Comparison of ENCODE assay signal across 20 mouse cellular contexts in the genomic region with DNA sequence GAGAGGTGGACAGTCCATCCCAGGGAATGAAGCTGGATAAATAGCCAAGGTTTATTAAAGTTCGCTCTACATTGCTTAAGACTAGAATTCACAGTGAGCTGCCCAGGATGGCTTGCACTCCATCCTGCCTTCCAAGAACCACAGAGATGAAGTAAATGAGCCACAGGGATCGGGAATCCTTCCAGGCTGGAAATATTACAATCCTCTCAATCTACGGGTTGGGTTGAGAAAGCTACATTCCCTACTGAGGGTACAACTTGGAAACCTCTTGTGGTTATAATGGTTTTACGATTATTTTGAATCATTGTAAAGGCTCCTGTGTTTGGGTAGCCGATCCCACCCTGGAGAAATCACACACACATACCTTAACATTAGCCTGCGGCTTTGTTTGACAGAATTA.
DNase-seq lines count a peak whose midpoint lies in the region; ATAC-seq and TF ChIP-seq lines count a peak whose summit lies in the region.
"Had no signal": no experiment of that assay in that cellular context is flagged by ENCODE, and none has a peak within 500 bp of the region (broad histone marks: within the 10 kb centered on the region; RNA-seq: fewer than 3 reads in every experiment).

No protein-coding gene starts in this region.

- intact Hi-C loops in heart, postnatal 36 days (cut with DNase I): no loop called here
- intact Hi-C loops in left cerebral cortex, adult 2 months (cut with DNase I): no loop called here

- H3K9me3 ChIP-seq in embryonic facial prominence, embryonic 13.5 days: no peaks in the 10 kb centered on the region
- H3K9me3 ChIP-seq in embryonic facial prominence, embryonic 10.5 days: no peaks in the 10 kb centered on the region
- no peaks in the 10 kb centered on the region for H3K9me3 ChIP-seq in embryonic facial prominence, embryonic 14.5 days (ENCODE audit: control insufficient read depth, low read length)
- H3K9me3 ChIP-seq: hindbrain, embryonic 12.5 days; hindbrain, embryonic 15.5 days had no signal

- H3K9ac ChIP-seq in embryonic facial prominence, embryonic 13.5 days: no peak overlapping the region
- no peak overlapping the region for H3K9ac ChIP-seq in embryonic facial prominence, embryonic 14.5 days (ENCODE audit: low read depth, low read length)
- H3K9ac ChIP-seq: forebrain, postnatal 0 days; hindbrain, embryonic 12.5 days; hindbrain, embryonic 15.5 days had no signal

- no peak for DNase-seq in embryonic facial prominence, embryonic 10.5 days (ENCODE audit: low spot score)
- DNase-seq in embryonic facial prominence, embryonic 14.5 days (ENCODE audit: low spot score): peak; percentile 75
- peak; percentile 97 for DNase-seq in fibroblast of lung, adult 2 months (ENCODE audit: low read depth)
- DNase-seq in heart, postnatal 36 days: no peak
- DNase-seq in left cerebral cortex, adult 2 months (ENCODE audit: extremely low spot score in 1 of 2, low spot score in 2 of 2): no peak
- DNase-seq in lung, adult 2 months: no peak
- DNase-seq: adrenal gland, adult 2 months; adrenal gland, postnatal 14 days; cerebellum, adult 11 months; cerebellum, adult 9-11 months; forebrain, postnatal 0 days; gastrocnemius, adult 2 months; gastrocnemius, postnatal 14 days; heart, adult 11 months had no signal

- no peaks in the 10 kb centered on the region for H3K36me3 ChIP-seq in embryonic facial prominence, embryonic 13.5 days
- H3K36me3 ChIP-seq in embryonic facial prominence, embryonic 10.5 days (replicated peaks): no peaks in the 10 kb centered on the region
- no peaks in the 10 kb centered on the region for H3K36me3 ChIP-seq in embryonic facial prominence, embryonic 14.5 days (ENCODE audit: control insufficient read depth, insufficient read depth, low read length)
- H3K36me3 ChIP-seq: hindbrain, embryonic 12.5 days; hindbrain, embryonic 15.5 days had no signal

- H3K27ac ChIP-seq in embryonic facial prominence, embryonic 13.5 days: 0 out of 2 replicates have a peak overlapping the region, but pooled peaks have one; percentile 39
- no peak overlapping the region for H3K27ac ChIP-seq in embryonic facial prominence, embryonic 10.5 days (replicated peaks)
- H3K27ac ChIP-seq in embryonic facial prominence, embryonic 14.5 days (replicated peaks; ENCODE audit: low read depth, low read length): no peak overlapping the region
- H3K27ac ChIP-seq in left cerebral cortex, adult 2 months: no peak overlapping the region
- H3K27ac ChIP-seq: gastrocnemius, adult 2 months; hindbrain, embryonic 12.5 days; hindbrain, embryonic 15.5 days had no signal

- ATAC-seq in embryonic facial prominence, embryonic 13.5 days (ENCODE audit: insufficient number of reproducible peaks, insufficient read depth, low FRiP score, low TSS enrichment, low read depth): no peak
- no peak for ATAC-seq in embryonic facial prominence, embryonic 14.5 days (ENCODE audit: low read depth)
- ATAC-seq: forebrain, embryonic 14.5 days; forebrain, postnatal 0 days; Patski had no signal

- no peak overlapping the region for H3K4me2 ChIP-seq in embryonic facial prominence, embryonic 13.5 days
- no peak overlapping the region for H3K4me2 ChIP-seq in embryonic facial prominence, embryonic 14.5 days (ENCODE audit: low read depth, low read length)
- H3K4me2 ChIP-seq: heart, embryonic 11.5 days; hindbrain, embryonic 12.5 days; hindbrain, embryonic 15.5 days had no signal

- H3K27me3 ChIP-seq in embryonic facial prominence, embryonic 13.5 days: no peaks in the 10 kb centered on the region
- no peaks in the 10 kb centered on the region for H3K27me3 ChIP-seq in embryonic facial prominence, embryonic 10.5 days (replicated peaks; ENCODE audit: low read depth, poor library complexity, severe bottlenecking)
- H3K27me3 ChIP-seq in embryonic facial prominence, embryonic 14.5 days (replicated peaks; ENCODE audit: control insufficient read depth, insufficient read depth, low read length): no peaks in the 10 kb centered on the region
- H3K27me3 ChIP-seq: hindbrain, embryonic 12.5 days; hindbrain, embryonic 15.5 days; Patski had no signal

- TF ChIP-seq CTCF in left cerebral cortex, adult 2 months (IDR thresholded peaks at IDR 0.05): no peak
- no peak for TF ChIP-seq CTCF in lung, adult 2 months (IDR thresholded peaks at IDR 0.05; ENCODE audit: insufficient read depth, low read length)

- H3K4me1 ChIP-seq in embryonic facial prominence, embryonic 13.5 days: no peaks in the 10 kb centered on the region
- no peaks in the 10 kb centered on the region for H3K4me1 ChIP-seq in embryonic facial prominence, embryonic 10.5 days
- no peaks in the 10 kb centered on the region for H3K4me1 ChIP-seq in embryonic facial prominence, embryonic 14.5 days (ENCODE audit: control insufficient read depth, insufficient read depth, low read length)
- H3K4me1 ChIP-seq in lung, adult 2 months (ENCODE audit: control insufficient read depth, insufficient read depth, low read length): no peaks in the 10 kb centered on the region
- H3K4me1 ChIP-seq: hindbrain, embryonic 12.5 days; hindbrain, embryonic 15.5 days had no signal

- WGBS in embryonic facial prominence, embryonic 13.5 days: 78% methylated on average over 6 of the region's 6 CpGs
- WGBS in embryonic facial prominence, embryonic 10.5 days: 87% methylated on average over 6 of the region's 6 CpGs
- WGBS in embryonic facial prominence, embryonic 14.5 days: 76% methylated on average over 6 of the region's 6 CpGs
- 87% methylated on average over 6 of the region's 6 CpGs for WGBS in lung, adult 2 months

- H3K4me3 ChIP-seq in embryonic facial prominence, embryonic 13.5 days: no peak overlapping the region
- H3K4me3 ChIP-seq in embryonic facial prominence, embryonic 10.5 days: no peak overlapping the region
- H3K4me3 ChIP-seq in embryonic facial prominence, embryonic 14.5 days (ENCODE audit: low read depth, low read length): no peak overlapping the region
- H3K4me3 ChIP-seq in left cerebral cortex, adult 2 months: no peak overlapping the region
- H3K4me3 ChIP-seq in lung, adult 2 months (replicated peaks; ENCODE audit: extremely low read depth, low read depth, low read length): no peak overlapping the region
- H3K4me3 ChIP-seq: gastrocnemius, adult 2 months; hindbrain, embryonic 12.5 days; hindbrain, embryonic 15.5 days had no signal

- no peak for TF ChIP-seq POLR2A in lung, adult 2 months (IDR thresholded peaks at IDR 0.05; ENCODE audit: borderline replicate concordance, extremely low read depth, low read depth, low read length)

Comparison
In these comparisons a context has a peak if more than half of its experiments do, and no peak if none do; other contexts are left out.
1. DNase-seq: peak in embryonic facial prominence, embryonic 14.5 days (single experiment) and fibroblast of lung, adult 2 months (single experiment); none in embryonic facial prominence, embryonic 10.5 days (single experiment), heart, postnatal 36 days (0 of 2), left cerebral cortex, adult 2 months (0 of 2) and lung, adult 2 months (single experiment).